Mouse (Mus musculus): ENCODE measurements at regions not wholly inside any gene's neighbourhood (a gene's known extent, or its start where the extent isn't known, plus 50 kb on each side); places are given as distances from the start of the nearest gene placed in this dataset.
"Not testable (repeated sequence)": the region's sequence is repeated elsewhere in the genome, so short reads cannot be mapped to it uniquely, and the experiment has no call there.

DNA sequence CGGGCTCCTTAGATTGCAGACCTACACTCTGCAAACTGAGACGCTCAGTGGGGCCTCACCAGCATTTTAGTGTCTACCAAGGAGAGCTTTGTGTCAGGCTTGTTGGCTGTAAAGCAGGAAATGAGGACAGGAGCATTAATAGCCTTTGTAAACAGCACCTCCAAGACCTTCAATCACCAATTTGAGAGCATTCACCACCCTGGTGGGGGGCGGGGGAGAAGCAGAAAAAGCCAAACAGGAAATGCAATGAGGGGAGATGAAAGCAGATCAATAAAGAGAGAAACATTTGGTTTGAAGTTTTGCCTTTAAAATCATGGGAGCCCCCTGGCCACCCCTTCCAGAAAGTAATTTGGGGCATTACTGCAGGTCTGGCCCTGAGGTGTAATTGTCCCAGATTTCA is 497.3 kb upstream of the Sall1 start:
- no peak for DNase-seq (ENCODE audit: low spot score)

DNA sequence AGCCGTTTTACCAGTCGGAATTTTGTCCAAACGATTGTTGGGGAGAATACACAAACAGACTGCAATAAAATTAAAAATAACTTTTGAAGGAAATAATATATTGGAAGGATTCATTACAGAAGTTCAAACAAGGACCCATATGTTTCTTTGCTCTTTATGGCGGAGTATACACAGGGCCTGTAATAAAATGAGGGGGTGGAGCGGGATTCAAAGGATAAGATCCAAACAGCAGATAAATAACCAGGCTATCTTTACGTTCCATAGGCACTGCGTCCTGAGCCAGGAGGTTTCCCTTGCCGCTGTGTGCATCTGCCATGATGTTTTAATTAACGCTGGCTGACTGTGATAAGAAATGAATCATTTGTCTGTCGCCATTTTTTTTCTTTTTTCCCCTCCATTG is 490.6 kb upstream of the Sall1 start:
- no peak for DNase-seq (ENCODE audit: low spot score)

GRCm38 (mm10) chr8:89525041-89525440 is 481.1 kb upstream of the Sall1 start:
- DNase-seq (ENCODE audit: low spot score): no peak

DNA sequence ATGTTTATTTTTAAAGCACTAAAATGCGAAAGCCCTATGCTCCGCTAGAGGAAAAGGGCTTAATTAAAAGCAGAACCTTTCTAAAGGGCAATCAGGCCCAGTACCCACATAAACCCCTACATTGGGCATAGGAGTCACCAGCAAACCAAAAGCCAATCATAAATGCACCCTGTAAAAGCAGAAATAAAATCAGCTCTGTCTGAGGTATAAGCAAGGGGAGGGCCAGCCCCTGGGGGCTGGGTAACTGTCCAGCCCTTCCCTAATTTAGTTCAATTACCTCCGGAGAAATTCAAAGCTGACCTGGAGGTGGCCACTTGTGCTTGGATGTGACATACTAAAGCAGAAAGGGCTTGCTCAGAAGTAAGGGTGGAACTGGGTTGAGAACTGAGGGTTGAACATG is 479.4 kb upstream of the Sall1 start:
- DNase-seq (ENCODE audit: low spot score): no peak

DNA sequence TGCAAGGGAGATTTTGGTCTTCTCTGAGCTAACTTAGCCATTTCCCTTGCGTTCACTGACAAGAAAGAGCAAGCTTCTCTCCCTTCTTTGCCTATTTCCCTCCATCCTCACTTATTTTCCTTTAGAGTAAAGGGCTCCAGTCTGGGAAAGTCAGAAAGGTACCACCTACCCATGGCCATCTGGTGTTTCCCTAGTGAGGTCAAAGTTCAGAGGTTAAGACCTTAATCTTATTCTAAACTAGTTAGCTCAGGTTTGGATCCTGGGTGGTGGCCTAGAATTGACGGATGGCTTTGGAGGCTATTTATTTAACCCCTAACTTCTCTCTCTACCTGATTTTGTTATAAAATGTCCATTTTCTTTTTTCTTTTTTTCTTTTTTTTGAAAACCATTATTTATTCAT is 472.6 kb upstream of the Sall1 start:
- no peak for DNase-seq (ENCODE audit: low spot score)

- no peak for DNase-seq (ENCODE audit: low spot score)
These were observed 470.3 kb upstream of the Sall1 start for GRCm38 (mm10) chr8:89514270-89514669.

GRCm38 (mm10) chr8:89507639-89508038 is 463.7 kb upstream of the Sall1 start:
- DNase-seq (ENCODE audit: low spot score): no peak

DNA sequence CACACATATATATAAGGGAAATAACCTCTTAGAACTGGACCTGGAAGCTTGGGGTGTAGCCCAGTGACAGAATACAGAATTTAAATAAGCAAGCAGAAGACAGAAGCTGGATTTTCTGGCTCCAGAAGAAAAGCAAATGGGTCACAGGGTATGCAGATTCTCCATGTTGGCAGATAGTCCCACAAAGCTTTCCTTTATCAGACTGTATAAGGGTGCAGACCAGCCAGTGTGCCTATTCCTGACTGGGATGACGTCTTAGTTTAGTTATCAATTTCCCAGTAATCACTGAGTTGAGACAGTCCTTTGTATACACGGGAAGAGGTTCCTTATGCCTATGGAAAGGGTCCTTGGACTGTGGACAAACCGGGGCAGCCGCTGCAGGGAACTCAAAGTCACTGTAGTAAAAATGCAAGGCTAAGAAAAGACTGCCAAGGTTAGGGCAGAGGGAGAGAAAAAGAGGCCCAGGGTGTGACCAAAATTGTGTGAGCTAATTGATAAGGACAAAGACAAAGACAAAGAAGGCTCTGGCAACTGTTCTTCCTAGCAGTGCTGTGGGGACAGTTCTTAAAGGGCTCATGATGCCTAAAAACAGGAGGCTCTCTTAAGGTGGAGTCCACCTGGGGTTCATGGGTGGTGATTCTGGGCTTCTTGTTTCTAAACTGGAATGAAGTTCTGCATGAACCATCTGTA is 459.7 kb upstream of the Sall1 start:
- no peak for DNase-seq (ENCODE audit: low spot score)

- DNase-seq (ENCODE audit: low spot score): no peak
These were observed 459.1 kb upstream of the Sall1 start for GRCm38 (mm10) chr8:89503030-89503429.

- DNase-seq (ENCODE audit: low spot score): no peak
These were observed 457.8 kb upstream of the Sall1 start for GRCm38 (mm10) chr8:89501756-89502155.

DNA sequence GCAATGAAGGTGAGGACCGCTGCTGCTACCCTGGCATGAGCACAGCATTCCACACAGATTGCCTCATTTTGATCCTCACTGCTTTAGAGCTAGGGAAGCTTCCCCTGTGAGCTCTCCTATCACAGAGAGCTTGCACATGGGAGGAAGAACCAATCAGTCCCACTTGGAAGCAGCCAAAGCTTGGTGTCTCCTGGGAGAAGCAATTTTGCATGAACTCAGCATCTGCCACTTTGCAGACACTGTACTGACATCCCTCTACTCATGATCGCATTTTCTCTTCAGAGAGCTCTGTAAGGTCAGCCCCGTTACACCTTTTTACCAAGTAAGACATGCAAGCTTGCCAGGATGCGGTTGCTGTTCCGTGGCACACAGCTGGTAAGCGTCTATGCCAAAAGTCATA is 455.9 kb upstream of the Sall1 start:
- no peak for DNase-seq (ENCODE audit: low spot score)

GRCm38 (mm10) chr8:89498088-89498695 is 454.2 kb upstream of the Sall1 start:
- DNase-seq (ENCODE audit: low spot score): no peak

DNA sequence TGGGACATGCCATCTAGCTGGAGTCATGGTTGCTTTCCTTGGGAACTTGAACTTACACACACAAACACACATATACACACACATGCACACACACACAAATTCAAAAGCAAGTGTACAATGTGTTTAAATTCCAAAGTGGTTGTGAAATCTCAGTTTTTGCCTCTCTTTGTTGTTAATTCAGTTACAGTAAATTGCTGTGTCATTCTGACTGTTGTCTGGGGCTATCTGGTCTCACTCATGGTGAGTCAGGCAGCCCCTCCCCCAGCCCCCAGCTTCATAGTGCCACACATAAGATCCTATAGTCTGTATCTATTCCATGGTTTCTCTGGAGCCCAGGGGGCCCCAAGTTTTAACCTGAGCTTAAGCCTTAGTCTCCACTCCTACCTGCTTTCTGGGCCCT is 448.4 kb upstream of the Sall1 start:
- DNase-seq (ENCODE audit: low spot score): no peak

DNA sequence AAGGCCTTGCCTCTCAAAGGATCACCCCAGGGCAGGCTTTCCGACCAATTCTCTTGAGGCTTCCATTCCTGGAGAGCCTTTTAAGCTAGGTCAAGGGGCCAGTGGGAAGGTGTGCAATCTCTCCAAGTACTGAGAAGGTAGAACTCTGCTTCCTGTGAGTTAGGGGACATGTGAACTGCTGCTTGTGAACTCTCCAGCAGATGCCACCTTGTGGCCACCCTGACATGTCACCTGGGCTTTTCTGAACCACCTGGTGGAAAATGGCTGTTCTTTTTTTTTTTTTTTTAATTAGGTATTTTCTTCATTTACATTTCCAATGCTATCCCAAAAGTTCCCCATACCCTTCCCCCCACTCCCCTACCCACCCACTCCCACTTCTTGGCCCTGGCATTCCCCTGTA is 438.5 kb upstream of the Sall1 start:
- not testable (repeated sequence) for DNase-seq (ENCODE audit: low spot score)

DNA sequence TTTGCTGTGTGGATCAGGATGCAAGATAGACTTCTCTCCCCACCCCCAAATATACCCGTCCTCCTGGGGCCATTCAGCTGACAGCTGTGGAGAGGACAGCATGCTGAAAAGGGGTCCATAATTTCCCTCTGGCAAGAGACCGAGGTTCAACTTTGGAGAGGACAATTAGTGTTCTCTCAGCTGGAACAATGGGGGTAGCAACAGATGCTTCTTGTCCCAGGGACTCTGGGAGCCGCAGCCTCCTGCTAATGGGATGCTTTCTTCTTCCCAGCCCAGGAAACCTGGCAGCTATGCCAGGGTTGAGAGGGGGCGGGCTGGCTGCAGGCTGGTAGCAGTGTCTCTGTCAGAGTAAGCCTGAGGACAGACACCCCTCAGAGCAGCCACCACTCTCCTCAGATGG is 433.0 kb upstream of the Sall1 start:
- DNase-seq (ENCODE audit: low spot score): no peak

DNA sequence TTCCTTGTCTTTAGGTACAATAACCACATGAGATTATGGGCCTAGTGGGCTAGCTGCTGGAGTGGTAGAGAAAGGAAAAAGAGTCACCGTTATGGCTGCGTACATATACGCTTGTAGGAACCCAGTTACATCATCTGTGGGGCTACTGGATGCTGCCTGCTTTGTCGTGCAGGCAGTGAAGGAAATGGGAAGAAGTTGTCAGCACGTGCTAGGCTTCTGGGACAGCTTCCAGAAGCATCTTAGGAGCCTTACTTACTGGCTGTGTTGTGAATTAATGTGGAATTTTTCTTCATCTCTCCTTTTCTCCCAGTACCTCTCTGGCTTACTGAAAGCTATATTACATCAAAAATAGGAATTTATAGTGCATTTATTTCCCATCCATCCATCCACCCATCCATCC is 427.2 kb upstream of the Sall1 start:
- DNase-seq (ENCODE audit: low spot score): no peak

DNA sequence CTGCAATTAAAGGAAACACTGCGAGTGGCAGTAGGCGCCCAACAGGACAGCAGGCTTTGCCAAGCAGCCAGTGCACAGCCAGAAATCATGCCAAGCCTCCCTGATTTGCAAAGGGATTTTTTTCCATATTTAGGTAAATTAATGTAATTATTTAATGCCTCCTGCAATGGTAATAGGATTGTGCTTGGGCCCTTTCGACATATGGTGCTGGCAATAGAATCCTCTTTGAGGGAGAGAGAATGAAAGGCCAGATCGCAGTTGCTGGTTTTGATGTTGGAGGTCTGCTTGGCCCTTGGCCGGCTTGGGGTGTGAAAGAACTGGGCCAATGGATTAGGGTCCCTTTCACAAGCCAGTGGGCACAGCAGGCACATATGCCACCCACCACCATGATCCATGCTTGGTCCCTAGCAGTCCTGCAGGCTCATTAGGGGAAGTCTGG is 424.8 kb upstream of the Sall1 start:
- DNase-seq (ENCODE audit: low spot score): no peak

DNA sequence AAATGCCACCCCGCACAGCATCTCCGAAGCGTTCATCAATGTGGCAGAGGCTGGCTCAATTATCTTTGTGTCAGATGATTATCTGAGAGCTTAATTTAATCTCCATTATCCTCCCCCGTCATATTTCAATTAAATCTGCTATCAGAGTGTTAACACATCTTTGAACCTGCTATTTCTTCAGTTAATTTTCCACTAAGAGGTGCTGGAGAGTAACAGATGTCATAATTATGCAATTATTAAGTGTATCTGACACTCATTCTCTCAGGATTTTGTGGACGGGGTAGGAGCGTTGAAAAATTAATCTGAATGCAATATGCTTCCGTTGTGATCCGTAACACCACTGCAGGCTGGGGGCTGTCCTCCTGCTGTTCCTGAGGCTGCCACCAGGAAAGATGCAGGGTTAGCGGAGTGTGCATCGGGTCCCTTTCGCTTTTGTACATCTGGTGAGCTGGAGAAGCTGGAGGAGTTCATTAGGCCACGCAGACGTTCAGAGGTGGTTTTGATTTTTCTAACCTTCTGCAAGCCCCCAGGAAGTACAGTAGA is 421.3 kb upstream of the Sall1 start:
- no peak for DNase-seq (ENCODE audit: low spot score)

DNA sequence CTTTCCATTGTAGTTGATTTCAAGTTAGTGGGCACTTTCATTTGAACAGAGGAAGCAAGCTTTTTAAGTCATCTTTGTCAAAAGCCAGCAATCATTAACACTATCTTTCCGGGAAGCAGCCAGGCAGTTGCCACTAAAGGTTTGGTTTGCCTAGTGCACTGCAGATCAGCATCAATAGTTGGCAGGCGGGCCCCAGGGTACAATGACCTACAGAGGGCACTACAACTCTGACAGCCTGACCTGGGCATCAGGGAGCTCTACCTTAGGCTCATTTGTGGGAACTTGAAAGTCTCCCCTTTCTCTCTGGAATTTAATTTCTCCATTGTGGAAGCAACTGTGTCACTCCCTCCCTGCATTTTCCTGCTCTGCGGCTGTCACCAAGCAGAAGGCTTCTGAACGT is 412.6 kb upstream of the Sall1 start:
- DNase-seq (ENCODE audit: low spot score): no peak

DNA sequence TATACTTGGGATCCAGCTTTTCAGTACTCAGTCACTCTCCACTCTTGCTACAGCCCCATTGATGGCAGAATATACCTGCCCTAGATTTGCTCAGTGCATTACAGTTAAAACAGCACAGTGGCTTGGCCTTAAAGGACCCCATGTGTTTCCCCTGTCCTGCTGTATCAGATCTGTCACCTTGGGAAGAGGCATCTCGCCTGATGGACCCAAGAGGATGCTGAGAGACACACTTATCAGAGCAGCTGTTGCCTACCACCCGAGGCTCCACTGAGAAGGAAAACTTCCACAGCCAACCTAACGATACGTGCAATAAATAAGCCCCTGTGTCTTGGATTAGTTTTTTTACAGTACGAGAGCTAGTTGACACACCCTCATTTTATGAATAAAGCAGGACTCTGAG is 411.8 kb upstream of the Sall1 start:
- DNase-seq (ENCODE audit: low spot score): no peak

GRCm38 (mm10) chr8:89454197-89454596 is 410.2 kb upstream of the Sall1 start:
- DNase-seq (ENCODE audit: low spot score): no peak

DNA sequence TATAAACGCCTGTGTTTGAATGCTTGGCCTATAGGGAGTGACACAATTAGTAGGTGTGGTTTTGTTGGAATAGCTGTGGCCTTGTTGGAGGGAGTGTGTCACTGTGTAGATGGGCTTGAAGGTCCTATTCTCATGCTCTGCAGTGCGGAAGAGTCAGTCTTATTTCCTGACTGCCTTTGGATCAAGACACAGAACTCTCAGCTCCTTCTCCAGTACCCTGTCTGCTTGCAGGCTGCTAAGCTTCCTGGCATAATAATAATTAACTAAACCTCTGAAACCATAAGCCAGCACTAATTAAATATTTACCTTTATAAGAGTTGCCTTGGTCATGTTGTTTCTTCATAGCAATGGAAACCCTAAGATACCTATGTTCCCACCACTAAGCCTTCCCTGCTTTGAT is 409.8 kb upstream of the Sall1 start:
- DNase-seq (ENCODE audit: low spot score): no peak

DNA sequence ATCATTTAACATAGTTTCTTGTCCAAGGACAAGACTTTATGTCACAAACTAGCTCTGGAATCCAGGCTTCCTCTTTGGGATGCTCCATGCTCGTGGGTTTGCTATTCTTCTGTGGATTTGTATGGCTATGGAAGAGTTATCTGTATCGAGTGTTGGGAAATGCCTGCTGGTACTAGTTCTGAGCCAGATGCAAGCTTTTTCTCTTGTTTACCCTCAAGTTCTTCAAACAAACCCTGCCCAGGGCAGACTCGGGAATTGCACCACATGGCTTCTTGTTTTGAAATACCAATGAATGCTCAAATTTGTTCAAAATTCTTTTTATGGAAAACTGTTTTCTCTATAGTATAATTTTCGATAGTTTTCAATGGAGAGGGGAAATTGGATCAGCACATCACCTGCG is 400.5 kb upstream of the Sall1 start:
- no peak for DNase-seq (ENCODE audit: low spot score)

DNA sequence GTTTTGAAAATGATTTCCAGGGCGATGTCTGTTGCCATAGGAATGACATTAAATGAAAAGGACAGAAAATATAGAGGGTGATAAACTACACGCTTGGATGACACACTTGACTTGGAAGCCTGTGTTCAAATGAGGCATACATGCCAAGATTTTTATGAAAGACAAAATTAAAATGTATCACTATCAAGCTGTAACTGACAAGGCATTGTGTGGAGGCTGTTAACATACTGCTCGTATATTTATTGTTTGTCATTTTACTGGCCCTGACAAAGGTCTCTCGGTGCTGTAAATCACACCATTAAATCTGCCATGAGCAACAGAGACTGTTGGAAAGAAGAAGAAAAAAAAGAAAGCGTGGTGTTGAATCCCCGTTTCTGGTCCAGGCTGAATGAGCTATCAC is 395.3 kb upstream of the Sall1 start:
- no peak for DNase-seq (ENCODE audit: low spot score)

All from ovary, adult 18-20 months (tissue).